Mouse (Mus musculus): ENCODE data around the gene Dclk1.

The Dclk1 gene

DNA sequence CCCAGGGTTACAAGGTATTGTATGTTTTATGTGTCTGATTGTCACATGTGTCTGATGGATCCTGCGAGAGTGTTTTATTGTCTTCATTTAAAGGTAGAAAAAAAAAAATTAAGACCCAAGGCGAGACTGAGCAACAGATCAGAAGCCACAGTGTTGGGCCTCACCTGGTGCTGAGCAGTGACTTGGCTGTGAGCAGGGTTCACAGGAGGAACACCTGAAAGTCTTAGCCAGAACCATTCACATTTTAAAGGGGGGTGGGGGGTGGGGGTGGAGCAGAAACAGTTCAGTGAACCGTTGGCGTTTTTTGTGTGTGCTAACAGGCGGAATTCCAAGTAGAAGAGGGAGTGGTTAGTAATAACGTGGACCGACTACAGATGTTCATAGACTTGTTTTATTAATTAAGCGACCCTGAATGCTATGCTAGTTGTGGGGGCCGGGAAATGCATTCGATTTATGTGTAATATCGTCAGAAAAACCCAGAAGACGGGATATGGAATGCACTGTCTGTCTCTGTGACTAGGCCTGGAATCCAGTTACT lies 345.3 kb downstream of the Dclk1 start:
- no peak for DNase-seq (ENCODE audit: low read depth, low spot score)

DNA sequence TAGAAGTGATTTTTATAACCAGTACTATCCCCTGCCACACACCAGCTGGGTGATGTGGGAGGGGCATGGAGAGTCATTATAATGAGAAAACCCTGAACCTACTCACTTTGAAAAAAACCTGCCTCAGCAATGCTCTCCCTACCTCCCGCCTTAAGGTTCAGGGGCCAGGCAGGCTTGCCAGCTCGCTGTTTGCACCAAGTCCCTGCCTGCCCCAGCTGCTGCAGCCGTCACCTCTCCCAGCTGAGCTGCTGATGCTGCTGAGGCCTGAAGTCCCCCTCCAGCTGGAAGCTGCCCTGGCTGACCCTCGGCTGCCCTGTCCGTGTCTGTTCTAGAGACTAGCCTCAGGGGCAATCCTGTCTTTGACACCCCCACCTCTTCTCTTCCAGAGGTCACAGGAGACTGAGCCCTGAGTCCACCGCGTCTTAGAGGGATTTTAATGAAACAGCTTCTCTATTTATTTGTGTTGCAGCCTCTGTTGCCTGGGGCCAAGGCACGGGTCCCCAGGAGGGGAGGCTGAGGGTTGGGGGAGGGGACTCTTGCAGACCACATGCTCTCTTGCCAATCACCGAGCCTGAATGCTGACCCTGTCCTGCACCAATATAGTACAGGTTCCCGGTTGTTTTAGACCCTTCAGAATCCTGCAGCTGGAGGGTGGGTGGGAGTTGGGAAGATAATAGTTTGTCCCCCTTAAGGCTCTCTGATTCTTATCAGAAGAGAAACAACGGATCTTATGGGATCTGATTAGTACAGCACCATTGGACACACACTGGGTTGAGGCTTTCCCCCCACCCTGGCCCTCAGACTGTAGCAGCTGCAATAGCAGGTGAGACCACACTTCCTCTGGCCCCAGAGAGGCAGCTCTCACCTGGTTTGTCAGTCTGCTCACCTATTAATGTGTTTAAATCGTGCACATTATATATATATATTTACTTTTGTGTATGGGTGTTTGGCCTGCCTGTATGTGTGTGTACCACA lies 346.1 kb downstream of the Dclk1 start:
- DNase-seq (ENCODE audit: low read depth, low spot score), result no peak
